Mouse (Mus musculus): Measurements from ENCODE around the gene Mis18bp1. TPM values are rescaled to one million over a fixed set of nuclear protein-coding genes. Genes with fewer than 3 reads are reported as not detected.
"Not testable (repeated sequence)": the region's sequence is repeated elsewhere in the genome, so short reads cannot be mapped to it uniquely, and the experiment has no call there.

Mis18bp1 gene
- total and polyA plus RNA-seq, 2 experiments from 2014 or later, result 3.6 to 12.9 TPM

- Histone ChIP-seq H3K27me3 (ENCODE audit: insufficient read depth, low read length) (no peaks in the 10 kb centered on the region), H3K4me1 (ENCODE audit: insufficient read depth, low read length) (no peaks in the 10 kb centered on the region), H3K9ac (replicated peaks; ENCODE audit: low read length) (no peak overlapping the region), H3K9me3 (ENCODE audit: low read length) (no peaks in the 10 kb centered on the region), H3K36me3 (ENCODE audit: insufficient read depth, low read length) (no peaks in the 10 kb centered on the region), H3K4me3 (ENCODE audit: low read length) (no peak overlapping the region), H3K4me2 (ENCODE audit: low read depth, low read length) (no peak overlapping the region), H3K27ac (no peak overlapping the region)
- WGBS, result 51% methylated on average over 3 of the region's 3 CpGs
- ATAC-seq (no peak), DNase-seq (ENCODE audit: low spot score) (peak; percentile 76)
- peak; percentile 73 for TF ChIP-seq CTCF (IDR thresholded peaks at IDR 0.05; ENCODE audit: low read depth)
These were observed 15.0 kb upstream of the Mis18bp1 start for GRCm38 (mm10) chr12:65187365-65187764.

GRCm38 (mm10) chr12:65173736-65174135 lies 1.3 kb upstream of the Mis18bp1 start:
- Histone ChIP-seq H3K9me3 (ENCODE audit: low read length) (no peaks in the 10 kb centered on the region), H3K4me3 (ENCODE audit: low read length) (no peak overlapping the region), H3K9ac (replicated peaks; ENCODE audit: low read length) (no peak overlapping the region), H3K27me3 (ENCODE audit: insufficient read depth, low read length) (no peaks in the 10 kb centered on the region), H3K36me3 (ENCODE audit: insufficient read depth, low read length) (no peaks in the 10 kb centered on the region), H3K4me1 (ENCODE audit: insufficient read depth, low read length) (no peaks in the 10 kb centered on the region), H3K27ac (no peak overlapping the region), H3K4me2 (ENCODE audit: low read depth, low read length) (no peak overlapping the region)
- 89% methylated on average over 5 of the region's 5 CpGs for WGBS
- DNase-seq (ENCODE audit: low spot score), result no peak
- no peak for ATAC-seq
- no peak for TF ChIP-seq CTCF (IDR thresholded peaks at IDR 0.05; ENCODE audit: low read depth)

DNA sequence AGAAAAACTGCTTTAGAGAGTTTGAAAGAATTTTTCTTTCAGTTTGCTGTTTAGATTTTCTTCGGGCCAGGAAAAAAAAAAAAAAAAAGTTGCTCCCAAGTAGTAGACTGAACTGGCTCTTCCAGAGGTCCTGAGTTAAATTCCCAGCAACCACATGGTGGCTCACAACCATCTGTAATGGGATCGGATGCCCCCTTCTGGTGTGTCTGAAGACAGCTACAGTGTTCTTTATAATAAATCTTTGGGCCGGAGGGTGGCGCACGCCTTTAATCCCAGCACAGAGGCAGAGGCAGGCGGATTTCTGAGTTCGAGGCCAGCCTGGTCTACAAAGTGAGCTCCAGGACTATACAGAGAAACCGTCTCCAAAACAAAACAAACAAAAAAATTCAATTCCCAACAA lies 555 bp upstream of the Mis18bp1 start:
- H3K9ac ChIP-seq (replicated peaks; ENCODE audit: low read length), result peak overlapping the region; percentile 56; the same call in 1 of the 2 replicates
- WGBS, result 23% methylated on average over 8 of the region's 8 CpGs
- not testable (repeated sequence) for H3K9me3 ChIP-seq (ENCODE audit: low read length)

DNA sequence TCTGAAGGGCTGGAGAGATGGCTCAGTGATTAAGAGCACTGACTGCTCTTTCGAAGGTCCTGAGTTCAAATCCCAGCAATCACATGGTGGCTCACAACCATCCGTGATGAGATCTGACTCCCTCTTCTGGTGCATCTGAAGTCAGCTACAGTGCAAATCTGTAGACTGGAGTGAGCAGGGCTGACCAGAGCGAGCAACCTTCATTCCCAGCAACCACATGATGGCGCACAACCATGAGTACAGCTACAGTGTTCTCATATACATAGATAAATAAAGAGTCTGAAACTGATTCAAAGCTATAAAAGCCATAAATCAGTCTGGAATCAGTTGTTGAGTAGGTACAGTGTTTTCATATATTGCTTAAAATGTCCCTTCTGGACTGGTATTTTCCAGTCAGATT lies 36.3 kb downstream of the Mis18bp1 start:
- not testable (repeated sequence) for H3K9me3 ChIP-seq (ENCODE audit: low read length); H3K27ac ChIP-seq; H3K4me2 ChIP-seq (ENCODE audit: low read depth, low read length); H3K9ac ChIP-seq (replicated peaks; ENCODE audit: low read length); H3K27me3 ChIP-seq (ENCODE audit: insufficient read depth, low read length); H3K4me3 ChIP-seq (ENCODE audit: low read length); H3K36me3 ChIP-seq (ENCODE audit: insufficient read depth, low read length); H3K4me1 ChIP-seq (ENCODE audit: insufficient read depth, low read length); DNase-seq (ENCODE audit: low spot score); ATAC-seq
- 87% methylated on average over 4 of the region's 4 CpGs for WGBS

More for the DNA sequence above, 555 bp upstream of the Mis18bp1 start:
- peak overlapping the region; percentile 74 for H3K4me2 ChIP-seq (ENCODE audit: low read depth, low read length)
- H3K4me1 ChIP-seq (ENCODE audit: insufficient read depth, low read length); H3K27me3 ChIP-seq (ENCODE audit: insufficient read depth, low read length); H3K36me3 ChIP-seq (ENCODE audit: insufficient read depth, low read length); DNase-seq (ENCODE audit: low spot score): not testable (repeated sequence)
- peak; percentile 61 for ATAC-seq
- peak overlapping the region; percentile 73 for H3K4me3 ChIP-seq (ENCODE audit: low read length)
- TF ChIP-seq CTCF (IDR thresholded peaks at IDR 0.05; ENCODE audit: low read depth), result peak; percentile 68
- peak overlapping the region; percentile 90 for H3K27ac ChIP-seq

DNA sequence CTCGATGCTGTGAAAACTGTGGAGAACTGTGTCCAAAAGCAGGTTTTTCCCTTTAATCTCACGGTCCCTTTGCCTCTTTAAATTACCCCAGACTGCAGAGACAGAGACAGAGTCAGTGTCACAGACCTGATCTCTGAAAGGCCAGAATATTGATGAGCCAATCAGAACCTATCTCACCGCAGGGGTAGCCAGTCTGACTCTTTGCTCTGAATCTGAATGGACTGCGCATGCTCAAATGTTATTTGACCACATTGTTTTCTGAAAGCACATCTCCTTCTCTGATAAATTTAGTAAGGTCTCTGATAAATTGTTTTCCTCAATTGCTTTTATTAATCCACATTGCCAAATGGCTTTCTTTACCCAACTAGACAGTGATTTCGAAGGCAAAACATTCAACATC lies 53.0 kb downstream of the Mis18bp1 start:
- WGBS, result 86% methylated on average over 5 of the region's 5 CpGs
- Histone ChIP-seq H3K4me3 (ENCODE audit: low read length) (no peak overlapping the region), H3K9ac (replicated peaks; ENCODE audit: low read length) (no peak overlapping the region), H3K27me3 (ENCODE audit: insufficient read depth, low read length) (no peaks in the 10 kb centered on the region), H3K36me3 (ENCODE audit: insufficient read depth, low read length) (peaks cover 19% of the 10 kb centered on the region), H3K27ac (no peak overlapping the region), H3K4me2 (ENCODE audit: low read depth, low read length) (no peak overlapping the region), H3K4me1 (ENCODE audit: insufficient read depth, low read length) (no peaks in the 10 kb centered on the region), H3K9me3 (ENCODE audit: low read length) (no peaks in the 10 kb centered on the region)
- ATAC-seq (no peak), DNase-seq (ENCODE audit: low spot score) (no peak)
- TF ChIP-seq CTCF (IDR thresholded peaks at IDR 0.05; ENCODE audit: low read depth), result no peak

DNA sequence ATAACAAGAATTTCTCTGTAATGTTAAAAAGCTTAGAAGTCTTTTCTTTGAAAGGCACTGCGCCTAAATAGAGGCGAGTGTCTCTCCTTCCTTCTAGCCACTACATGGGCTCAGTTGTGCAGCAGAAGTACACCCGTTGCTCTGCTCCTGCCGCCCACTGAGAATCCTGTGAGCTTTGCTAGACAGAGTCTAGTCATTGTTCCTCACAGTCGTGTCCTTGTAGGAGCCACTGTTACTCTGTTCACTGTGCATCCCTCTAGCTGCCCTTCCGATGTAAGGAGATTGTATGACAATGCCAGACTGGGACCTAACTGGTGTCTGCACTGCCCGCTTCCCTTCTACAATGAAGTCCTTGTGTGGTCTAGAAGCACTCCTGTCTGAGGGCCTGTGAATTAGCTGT lies 53.4 kb downstream of the Mis18bp1 start:
- H3K4me2 ChIP-seq (ENCODE audit: low read depth, low read length), result no peak overlapping the region
- no peak for DNase-seq (ENCODE audit: low spot score)
- no peaks in the 10 kb centered on the region for H3K27me3 ChIP-seq (ENCODE audit: insufficient read depth, low read length)
- 70% methylated on average over 7 of the region's 7 CpGs for WGBS
- no peak overlapping the region for H3K4me3 ChIP-seq (ENCODE audit: low read length)
- no peak for ATAC-seq
- H3K36me3 ChIP-seq (ENCODE audit: insufficient read depth, low read length), result peaks cover 19% of the 10 kb centered on the region
- no peaks in the 10 kb centered on the region for H3K4me1 ChIP-seq (ENCODE audit: insufficient read depth, low read length)
- no peak for TF ChIP-seq CTCF (IDR thresholded peaks at IDR 0.05; ENCODE audit: low read depth)
- H3K9me3 ChIP-seq (ENCODE audit: low read length), result no peaks in the 10 kb centered on the region
- no peak overlapping the region for H3K9ac ChIP-seq (replicated peaks; ENCODE audit: low read length)
- no peak overlapping the region for H3K27ac ChIP-seq

DNA sequence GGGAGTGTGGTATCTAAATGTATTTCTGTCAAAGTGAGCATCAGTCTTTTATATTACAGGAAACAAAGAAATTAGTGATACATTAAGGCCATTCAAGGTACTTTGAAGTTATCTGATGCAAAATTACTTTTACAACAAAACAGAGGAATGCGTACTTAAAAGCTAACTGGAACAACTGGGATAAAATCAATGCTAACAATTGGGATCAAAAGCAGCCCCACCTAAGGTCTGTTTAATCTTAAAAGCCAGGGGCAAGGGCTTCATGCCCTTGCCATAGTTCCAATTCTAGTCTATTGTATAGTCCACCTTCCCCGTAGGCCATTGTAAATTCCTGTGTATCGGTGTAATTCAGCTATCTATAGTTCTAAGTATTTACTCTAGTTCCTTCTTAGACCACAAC lies 57.4 kb downstream of the Mis18bp1 start:
- not testable (repeated sequence) for H3K9ac ChIP-seq (replicated peaks; ENCODE audit: low read length); H3K9me3 ChIP-seq (ENCODE audit: low read length); H3K36me3 ChIP-seq (ENCODE audit: insufficient read depth, low read length); DNase-seq (ENCODE audit: low spot score); H3K4me2 ChIP-seq (ENCODE audit: low read depth, low read length); ATAC-seq; H3K4me3 ChIP-seq (ENCODE audit: low read length); H3K27me3 ChIP-seq (ENCODE audit: insufficient read depth, low read length); H3K27ac ChIP-seq; H3K4me1 ChIP-seq (ENCODE audit: insufficient read depth, low read length)
- WGBS, result 90% methylated on average over 3 of the region's 3 CpGs

Measured in hindbrain, postnatal 0 days (tissue).